ENCODE assay signal across 8 mouse cellular contexts in the genomic region with DNA sequence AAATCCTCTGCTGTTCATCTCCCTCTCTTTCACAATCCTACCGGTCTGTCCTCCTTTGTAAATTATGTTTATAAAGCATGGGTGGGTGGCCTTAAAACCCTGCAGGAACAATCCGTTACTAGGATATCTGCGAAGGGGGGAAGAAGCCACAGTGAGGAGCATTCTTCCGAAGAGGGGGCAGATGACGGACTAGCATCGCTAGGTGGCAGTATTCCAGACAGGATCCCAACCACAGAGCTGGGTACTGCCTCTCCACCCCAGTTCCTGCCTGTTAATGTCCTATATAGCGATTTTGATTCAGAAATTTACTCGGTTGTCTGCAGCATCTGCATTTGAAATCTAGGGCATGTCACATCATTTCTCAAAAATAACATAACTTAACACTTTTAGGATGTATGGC.
DNase-seq lines count a peak whose midpoint lies in the region; ATAC-seq lines count a peak whose summit lies in the region.
"Had no signal": no experiment of that assay in that cellular context is flagged by ENCODE, and none has a peak within 500 bp of the region (broad histone marks: within the 10 kb centered on the region; RNA-seq: fewer than 3 reads in every experiment).

No protein-coding gene starts in this region.

- no peaks in the 10 kb centered on the region for H3K4me1 ChIP-seq in hindbrain, embryonic 15.5 days (replicated peaks)
- H3K4me1 ChIP-seq: limb, embryonic 13.5 days had no signal

- H3K9me3 ChIP-seq in hindbrain, embryonic 15.5 days, result no peaks in the 10 kb centered on the region
- H3K9me3 ChIP-seq: limb, embryonic 13.5 days had no signal

- ATAC-seq in hindbrain, embryonic 15.5 days (ENCODE audit: low FRiP score, low read depth), result no peak
- peak; percentile 100 for ATAC-seq in megakaryocyte-erythroid progenitor cell, adult 5-6 weeks (replicated peaks; ENCODE audit: low FRiP score, low TSS enrichment, poor library complexity, severe bottlenecking)

- WGBS in hindbrain, embryonic 15.5 days, result 14% methylated on average over 8 of the region's 8 CpGs

- 0 out of 2 replicates have a peak overlapping the region, but pooled peaks have one; percentile 19 for H3K4me2 ChIP-seq in hindbrain, embryonic 15.5 days
- H3K4me2 ChIP-seq: limb, embryonic 13.5 days had no signal

- no peaks in the 10 kb centered on the region for H3K36me3 ChIP-seq in hindbrain, embryonic 15.5 days
- H3K36me3 ChIP-seq: limb, embryonic 13.5 days had no signal

- H3K4me3 ChIP-seq in hindbrain, embryonic 15.5 days, result no peak overlapping the region
- H3K4me3 ChIP-seq: limb, embryonic 13.5 days had no signal

- H3K9ac ChIP-seq in hindbrain, embryonic 15.5 days, result no peak overlapping the region
- H3K9ac ChIP-seq: limb, embryonic 13.5 days had no signal

- no peak overlapping the region for H3K27ac ChIP-seq in hindbrain, embryonic 15.5 days (replicated peaks)
- H3K27ac ChIP-seq: limb, embryonic 13.5 days had no signal

- no peaks in the 10 kb centered on the region for H3K27me3 ChIP-seq in hindbrain, embryonic 15.5 days
- H3K27me3 ChIP-seq: limb, embryonic 13.5 days had no signal

- DNase-seq in NIH3T3 (ENCODE audit: low read depth), result peak; percentile 27
- DNase-seq in cerebellum, adult 11 months, result peak; percentile 56
- peak; percentile 58 for DNase-seq in forelimb bud, embryonic 11.5 days (ENCODE audit: low read depth, low spot score)
- peak; percentile 50 to 65 for DNase-seq in left cerebral cortex, adult 18-20 months (ENCODE audit: low spot score in 2 of 2)
- DNase-seq in right cerebral cortex, postnatal 36 days (ENCODE audit: low spot score in 2 of 2), result peak; percentile 36 to 47
